Mouse (Mus musculus): ENCODE measurements around the gene Tmcc2. TPM values are rescaled to one million over a fixed set of nuclear protein-coding genes. Genes with fewer than 3 reads are reported as not detected.
A peak's percentile ranks its signal among the peaks of the same experiment; 100 is the strongest.

The Tmcc2 gene
- polyA plus RNA-seq, 1 experiment from 2014 or later, result 41.4 TPM

DNA sequence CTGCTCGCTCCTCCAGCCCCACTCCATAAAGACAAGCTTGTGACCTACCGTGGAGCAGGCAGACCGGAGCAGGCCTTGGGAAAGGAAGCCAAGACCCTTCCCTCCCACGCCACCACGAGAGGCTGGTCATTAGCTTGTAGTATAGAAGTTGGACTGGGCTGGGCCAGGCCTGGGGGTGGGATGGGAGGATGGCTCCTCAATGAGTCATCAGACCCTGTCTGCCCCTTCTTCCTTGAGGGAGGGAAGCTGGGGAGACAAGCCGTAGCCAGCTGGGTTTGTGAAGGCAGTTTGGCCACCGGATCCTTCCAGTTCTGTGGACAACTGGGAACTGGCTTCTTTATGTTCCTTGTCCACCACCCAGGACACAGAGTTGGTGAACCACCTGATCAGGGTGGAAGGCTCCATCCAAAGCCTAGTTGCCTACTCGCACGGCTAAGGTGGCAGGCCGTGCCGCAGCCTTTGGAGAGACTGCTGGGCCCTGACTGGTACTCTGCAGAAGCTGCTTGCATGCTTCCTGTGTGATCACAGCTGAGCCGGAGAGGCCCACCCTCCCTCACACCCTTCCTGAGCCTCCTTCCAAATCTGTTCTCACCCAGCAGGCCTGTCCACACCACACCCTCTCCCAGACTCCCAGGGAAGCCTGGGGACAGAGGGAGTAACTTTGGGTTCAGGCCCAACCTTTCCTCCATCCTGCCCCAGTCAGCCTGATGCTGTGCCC, 44.8 kb downstream of the Tmcc2 start:
- no peak overlapping the region for H3K9ac ChIP-seq
- WGBS, result 89% methylated on average over 12 of the region's 12 CpGs
- H3K9me3 ChIP-seq, result no peaks in the 10 kb centered on the region
- H3K36me3 ChIP-seq, result no peaks in the 10 kb centered on the region
- H3K27me3 ChIP-seq, result no peaks in the 10 kb centered on the region
- H3K4me3 ChIP-seq, result no peak overlapping the region
- ATAC-seq (ENCODE audit: low FRiP score, low read depth), result no peak
- H3K27ac ChIP-seq (replicated peaks), result no peak overlapping the region
- no peak overlapping the region for H3K4me2 ChIP-seq
- no peaks in the 10 kb centered on the region for H3K4me1 ChIP-seq (replicated peaks)

DNA sequence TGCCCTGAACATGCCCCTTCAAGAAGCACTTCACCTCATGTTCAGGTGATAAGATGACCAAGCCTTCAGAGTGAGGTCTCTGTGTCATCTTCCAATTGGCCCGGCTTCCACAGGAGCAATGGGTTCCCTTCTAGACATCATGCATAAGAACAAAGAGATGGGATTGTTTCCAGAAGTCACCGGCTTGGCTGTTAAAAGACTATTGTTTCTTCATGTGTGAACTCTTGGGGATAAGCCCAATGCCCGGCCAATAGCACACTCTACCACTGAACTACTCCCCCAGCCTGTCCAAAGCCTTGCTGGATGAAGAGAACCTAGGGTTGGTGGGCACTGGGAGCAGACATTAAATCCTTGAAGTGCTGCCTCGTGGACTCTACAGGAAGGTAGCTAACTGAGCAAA, 45.6 kb downstream of the Tmcc2 start:
- no peak for ATAC-seq (ENCODE audit: low FRiP score, low read depth)
- Histone ChIP-seq H3K27ac (replicated peaks) (no peak overlapping the region), H3K4me1 (replicated peaks) (no peaks in the 10 kb centered on the region), H3K36me3 (no peaks in the 10 kb centered on the region), H3K4me2 (no peak overlapping the region), H3K9ac (no peak overlapping the region), H3K9me3 (no peaks in the 10 kb centered on the region), H3K27me3 (no peaks in the 10 kb centered on the region), H3K4me3 (no peak overlapping the region)
- 75% methylated on average over 4 of the region's 4 CpGs for WGBS

DNA sequence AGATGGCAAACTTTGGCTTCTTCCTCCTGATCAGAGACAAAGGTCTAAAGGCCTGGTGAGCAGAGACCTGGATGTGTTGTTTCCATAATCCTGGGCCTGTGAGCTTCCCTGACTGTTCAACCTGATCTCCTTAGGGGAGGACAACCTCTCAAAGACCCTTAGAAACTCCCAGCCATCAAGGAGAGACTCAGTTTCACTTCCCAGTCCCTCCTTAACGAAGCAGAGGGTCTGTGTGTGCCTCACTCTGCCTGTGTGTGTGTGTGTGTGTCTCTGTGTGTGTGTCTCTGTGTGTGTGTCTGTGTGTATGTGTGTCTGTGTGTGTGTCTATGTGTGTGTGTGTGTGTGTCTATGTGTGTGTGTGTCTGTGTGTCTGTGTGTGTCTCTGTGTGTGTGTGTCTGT, 47.4 kb downstream of the Tmcc2 start:
- Histone ChIP-seq H3K4me3 (no peak overlapping the region), H3K4me2 (no peak overlapping the region), H3K36me3 (no peaks in the 10 kb centered on the region), H3K9ac (no peak overlapping the region), H3K27ac (replicated peaks) (no peak overlapping the region), H3K9me3 (no peaks in the 10 kb centered on the region), H3K4me1 (replicated peaks) (no peaks in the 10 kb centered on the region), H3K27me3 (no peaks in the 10 kb centered on the region)
- no peak for ATAC-seq (ENCODE audit: low FRiP score, low read depth)
- WGBS, result 86% methylated on average over 1 of the region's 1 CpGs

DNA sequence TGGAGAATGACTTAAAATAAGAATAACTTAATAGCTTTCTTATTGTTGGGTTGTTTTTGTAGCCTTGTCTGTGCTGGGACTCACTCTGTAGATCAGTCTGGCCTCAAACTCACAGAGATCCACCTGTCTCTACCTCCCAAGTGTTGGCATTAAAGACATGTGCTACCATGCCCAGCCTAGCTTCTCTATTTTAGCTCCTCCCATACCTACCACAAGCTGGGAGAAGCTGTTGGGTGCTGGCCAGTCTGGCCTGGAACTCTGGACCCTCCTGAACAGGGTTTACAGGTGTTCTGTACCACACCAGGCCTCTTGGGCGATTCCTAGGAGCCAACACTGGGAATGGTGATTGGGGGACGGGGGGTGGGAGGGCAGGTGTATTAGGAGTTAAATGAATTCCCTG, 47.9 kb downstream of the Tmcc2 start:
- Histone ChIP-seq H3K9ac (no peak overlapping the region), H3K4me1 (replicated peaks) (no peaks in the 10 kb centered on the region), H3K36me3 (no peaks in the 10 kb centered on the region), H3K4me2 (no peak overlapping the region), H3K9me3 (no peaks in the 10 kb centered on the region), H3K27ac (replicated peaks) (no peak overlapping the region), H3K4me3 (no peak overlapping the region), H3K27me3 (no peaks in the 10 kb centered on the region)
- 98% methylated on average over 2 of the region's 2 CpGs for WGBS
- ATAC-seq (ENCODE audit: low FRiP score, low read depth), result no peak

DNA sequence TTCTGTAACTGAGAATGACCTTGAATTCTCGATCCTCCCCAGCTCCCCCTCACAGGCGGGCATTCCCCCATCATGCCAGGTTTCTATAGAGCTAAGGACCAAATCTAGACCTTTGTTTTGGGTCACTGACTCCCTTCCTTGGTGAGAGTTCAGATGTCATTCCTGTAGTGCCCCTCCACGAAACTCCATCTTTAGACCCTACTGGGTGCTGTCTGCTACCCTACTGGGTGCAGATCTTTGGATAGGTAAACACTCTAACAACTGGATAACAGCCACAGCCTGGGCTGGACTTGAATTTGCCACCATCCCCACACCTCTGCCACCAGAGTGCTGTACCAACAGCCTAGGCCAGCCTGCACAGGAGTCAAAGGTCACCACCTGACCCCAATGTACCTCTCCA, 48.6 kb downstream of the Tmcc2 start:
- H3K27me3 ChIP-seq, result no peaks in the 10 kb centered on the region
- H3K27ac ChIP-seq (replicated peaks), result no peak overlapping the region
- no peak overlapping the region for H3K4me2 ChIP-seq
- 66% methylated on average over 3 of the region's 3 CpGs for WGBS
- ATAC-seq (ENCODE audit: low FRiP score, low read depth), result no peak
- no peak overlapping the region for H3K9ac ChIP-seq
- H3K9me3 ChIP-seq, result no peaks in the 10 kb centered on the region
- H3K36me3 ChIP-seq, result no peaks in the 10 kb centered on the region
- H3K4me3 ChIP-seq, result no peak overlapping the region
- H3K4me1 ChIP-seq (replicated peaks), result no peaks in the 10 kb centered on the region

DNA sequence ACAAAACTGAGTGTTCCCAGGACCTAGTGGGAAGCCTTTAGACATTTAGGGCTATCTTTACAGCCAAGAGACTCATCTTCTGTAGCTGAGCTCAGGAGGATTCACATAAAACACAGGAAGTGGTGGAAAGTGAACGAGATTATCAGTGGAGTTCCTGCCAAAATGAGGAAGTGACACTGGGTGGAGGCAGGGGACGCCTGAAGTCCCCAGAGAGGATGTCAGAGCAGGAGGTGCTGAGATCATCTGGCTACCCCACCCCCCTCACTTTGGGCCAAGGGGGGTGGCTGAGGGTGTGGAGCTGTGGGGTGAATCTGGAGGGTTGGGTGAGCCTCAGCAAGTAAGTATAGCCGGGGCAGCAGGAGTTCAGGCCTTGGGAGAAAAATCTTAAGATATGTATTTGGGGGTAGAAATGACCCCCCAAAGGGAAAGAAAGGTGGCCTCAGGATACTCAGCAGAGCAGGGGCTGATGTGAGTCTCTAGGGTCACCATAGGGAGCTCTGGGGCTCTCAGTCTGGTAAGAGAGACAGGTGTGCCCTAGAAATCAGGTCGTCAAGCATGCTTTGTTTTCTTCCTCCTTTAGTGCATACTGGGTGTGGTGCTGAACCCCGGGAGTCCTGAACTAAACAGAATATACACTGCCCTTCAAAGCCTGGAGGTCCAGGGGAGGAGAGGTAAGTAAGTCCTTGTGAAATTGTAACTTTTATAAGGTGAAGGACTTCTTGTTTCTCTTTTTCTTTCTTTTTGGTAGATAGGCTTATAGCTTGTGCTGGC, 49.2 kb downstream of the Tmcc2 start:
- no peaks in the 10 kb centered on the region for H3K36me3 ChIP-seq
- H3K4me3 ChIP-seq, result no peak overlapping the region
- H3K4me2 ChIP-seq, result no peak overlapping the region
- H3K9me3 ChIP-seq, result no peaks in the 10 kb centered on the region
- H3K27me3 ChIP-seq, result no peaks in the 10 kb centered on the region
- no peaks in the 10 kb centered on the region for H3K4me1 ChIP-seq (replicated peaks)
- ATAC-seq (ENCODE audit: low FRiP score, low read depth), result no peak
- H3K27ac ChIP-seq (replicated peaks), result no peak overlapping the region
- no peak overlapping the region for H3K9ac ChIP-seq
- WGBS, result 64% methylated on average over 5 of the region's 5 CpGs

DNA sequence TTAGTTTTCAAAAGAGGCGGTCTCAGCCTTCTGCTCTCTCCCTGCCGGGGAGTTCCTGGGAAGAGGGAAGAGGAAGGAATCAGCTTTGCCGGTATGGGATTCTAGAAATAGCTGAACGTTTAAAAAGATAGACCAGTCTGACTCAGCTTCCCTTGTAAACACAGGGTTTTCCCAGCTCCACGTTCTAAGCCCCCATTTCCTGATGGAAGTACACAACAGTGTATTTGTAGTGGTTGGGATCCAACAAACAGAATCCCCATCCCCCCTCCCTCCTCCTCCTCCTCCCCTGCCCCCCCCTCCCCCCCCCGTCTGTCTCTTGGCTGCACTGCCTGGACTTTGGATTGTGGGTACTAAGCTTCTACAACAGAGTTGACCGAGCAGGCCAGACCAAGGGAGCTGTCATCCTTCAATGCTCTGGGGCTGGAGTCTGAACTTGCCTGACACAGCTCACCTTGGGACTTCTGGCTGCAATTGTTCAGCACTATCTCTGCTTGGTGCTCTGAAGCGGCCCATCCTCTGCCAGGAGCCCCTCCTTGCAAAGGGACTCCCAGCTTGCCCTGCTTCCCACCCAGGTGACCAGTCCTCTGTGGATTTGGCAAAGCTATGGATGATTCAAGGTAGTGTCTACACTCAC, 52.9 kb downstream of the Tmcc2 start:
- Histone ChIP-seq H3K27me3 (no peaks in the 10 kb centered on the region), H3K9ac (no peak overlapping the region), H3K4me3 (no peak overlapping the region), H3K4me1 (replicated peaks) (peaks cover 26% of the 10 kb centered on the region), H3K4me2 (no peak overlapping the region), H3K36me3 (no peaks in the 10 kb centered on the region), H3K9me3 (no peaks in the 10 kb centered on the region), H3K27ac (replicated peaks) (no peak overlapping the region)
- 50% methylated on average over 8 of the region's 8 CpGs for WGBS
- ATAC-seq (ENCODE audit: low FRiP score, low read depth), result no peak

DNA sequence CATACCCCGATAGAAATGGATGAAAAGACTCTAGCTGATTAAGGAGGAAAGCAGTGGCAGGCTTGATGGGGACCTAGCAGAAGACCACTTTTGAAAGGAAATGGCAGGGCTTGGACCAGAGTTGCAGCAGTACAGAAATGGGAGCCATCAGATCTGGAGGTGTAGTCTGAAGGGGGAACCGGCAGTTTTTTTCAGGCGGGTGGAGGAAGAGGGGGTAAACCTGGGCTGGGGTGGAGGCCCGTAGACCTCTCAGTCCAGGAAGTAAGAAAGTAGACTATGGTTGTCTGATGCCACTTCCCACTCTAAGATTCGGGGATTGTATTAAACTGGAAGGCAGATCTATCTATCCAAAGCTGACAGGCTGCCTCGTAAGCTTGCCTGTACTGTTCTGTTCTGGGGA, 54.2 kb downstream of the Tmcc2 start:
- ATAC-seq (ENCODE audit: low FRiP score, low read depth), result no peak
- Histone ChIP-seq H3K9me3 (no peaks in the 10 kb centered on the region), H3K27ac (replicated peaks) (no peak overlapping the region), H3K27me3 (no peaks in the 10 kb centered on the region), H3K9ac (no peak overlapping the region), H3K4me2 (no peak overlapping the region), H3K4me3 (no peak overlapping the region), H3K4me1 (replicated peaks) (peaks cover 29% of the 10 kb centered on the region), H3K36me3 (no peaks in the 10 kb centered on the region)
- 72% methylated on average over 6 of the region's 6 CpGs for WGBS

DNA sequence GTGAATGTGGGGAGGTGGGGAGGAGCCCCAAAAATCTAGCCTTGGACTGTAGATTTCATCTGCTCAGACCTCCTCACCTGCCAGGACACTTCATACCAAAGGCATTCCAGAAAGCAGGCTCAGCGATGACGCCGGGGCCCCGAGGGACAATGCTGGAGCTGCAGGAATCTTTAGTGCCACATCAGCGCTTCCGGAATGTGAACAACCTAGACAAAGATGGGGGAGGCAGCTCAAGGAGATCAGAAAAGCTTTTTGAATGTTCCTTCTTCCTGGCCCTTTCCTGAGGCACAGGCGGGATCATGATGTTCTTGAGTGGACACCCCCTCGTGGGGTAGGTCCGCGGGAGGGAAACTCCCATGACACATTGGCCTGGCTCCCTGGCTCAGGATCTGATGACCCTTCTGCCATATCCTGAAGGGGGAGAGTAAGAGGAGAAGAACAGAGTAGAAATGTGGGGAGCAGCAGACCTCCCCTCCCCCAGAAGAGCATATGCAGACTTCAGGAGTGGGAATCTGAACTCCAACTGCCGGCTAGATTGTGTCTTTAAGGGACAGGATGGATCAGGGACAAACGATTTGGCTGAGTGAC, 55.6 kb downstream of the Tmcc2 start:
- H3K36me3 ChIP-seq, result no peaks in the 10 kb centered on the region
- H3K4me2 ChIP-seq, result no peak overlapping the region
- H3K27me3 ChIP-seq, result no peaks in the 10 kb centered on the region
- H3K9ac ChIP-seq, result no peak overlapping the region
- H3K4me1 ChIP-seq (replicated peaks), result peaks cover 29% of the 10 kb centered on the region
- H3K9me3 ChIP-seq, result no peaks in the 10 kb centered on the region
- no peak for ATAC-seq (ENCODE audit: low FRiP score, low read depth)
- 23% methylated on average over 12 of the region's 12 CpGs for WGBS
- H3K4me3 ChIP-seq, result no peak overlapping the region
- no peak overlapping the region for H3K27ac ChIP-seq (replicated peaks)

DNA sequence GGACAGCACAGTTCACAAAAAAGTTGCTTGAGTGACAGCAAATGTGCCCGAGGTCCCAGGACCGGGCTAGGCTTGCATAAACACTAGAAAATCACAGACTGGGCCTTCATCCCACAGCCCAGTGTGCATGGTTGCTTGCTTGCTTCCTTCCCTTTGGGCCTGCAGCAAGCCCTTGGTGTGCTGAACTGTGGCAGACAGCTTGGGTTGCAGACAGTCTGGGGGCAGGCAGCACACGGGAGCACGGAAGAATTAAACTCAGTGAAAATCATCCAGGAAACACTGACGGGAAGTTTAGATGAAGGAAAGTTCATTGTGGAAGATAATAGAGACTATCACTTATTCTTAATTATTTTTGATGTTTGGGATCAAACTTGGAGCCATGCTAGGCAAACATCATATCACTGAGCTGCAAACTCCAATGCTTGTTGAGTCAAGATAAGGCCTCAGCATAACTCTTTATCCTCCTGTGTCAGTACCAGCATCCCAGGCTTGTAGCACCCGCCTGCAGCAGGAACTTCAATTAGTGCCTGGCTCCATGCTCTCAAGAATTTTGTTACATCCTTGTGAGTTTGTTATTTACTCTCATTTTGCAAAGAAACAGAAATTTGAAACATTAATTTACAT, 56.8 kb downstream of the Tmcc2 start:
- H3K27ac ChIP-seq (replicated peaks), result peak overlapping the region; percentile 57
- peaks cover 29% of the 10 kb centered on the region for H3K4me1 ChIP-seq (replicated peaks)
- no peak overlapping the region for H3K4me2 ChIP-seq
- no peaks in the 10 kb centered on the region for H3K27me3 ChIP-seq
- no peak; the same call in 1 of the 2 replicates for ATAC-seq (ENCODE audit: low FRiP score, low read depth)
- H3K9me3 ChIP-seq, result no peaks in the 10 kb centered on the region
- H3K4me3 ChIP-seq, result no peak overlapping the region
- H3K36me3 ChIP-seq, result no peaks in the 10 kb centered on the region; the same call in 1 of the 2 replicates
- 11% methylated on average over 6 of the region's 6 CpGs for WGBS
- no peak overlapping the region for H3K9ac ChIP-seq

DNA sequence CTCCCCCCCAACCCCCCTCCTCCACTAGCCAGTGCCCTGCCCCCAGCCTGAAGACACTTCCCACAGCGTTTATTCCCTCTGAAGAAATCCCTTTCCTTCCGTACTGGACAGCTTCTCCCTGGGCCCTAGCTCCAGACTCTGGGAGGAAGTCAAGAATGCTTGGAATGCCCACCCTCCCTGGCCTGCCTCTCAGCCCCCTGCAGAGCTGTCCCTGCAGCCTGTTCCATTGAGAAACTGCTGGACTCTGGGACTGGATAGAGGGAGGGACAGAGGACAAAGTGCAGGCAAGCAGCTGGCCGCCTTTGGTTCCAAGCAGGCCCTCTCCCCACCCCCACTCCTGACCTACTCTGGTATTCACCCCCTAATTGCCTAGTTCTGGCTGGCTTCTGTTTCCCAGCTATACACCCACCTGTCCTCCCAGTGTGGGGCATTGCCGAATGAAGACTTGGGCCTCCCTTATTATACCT, 57.4 kb downstream of the Tmcc2 start:
- peaks cover 2% of the 10 kb centered on the region for H3K36me3 ChIP-seq
- no peak overlapping the region for H3K4me2 ChIP-seq
- H3K27ac ChIP-seq (replicated peaks), result peak overlapping the region; percentile 57
- ATAC-seq (ENCODE audit: low FRiP score, low read depth), result peak; percentile 70
- 0% methylated on average over 4 of the region's 4 CpGs for WGBS
- H3K4me3 ChIP-seq, result no peak overlapping the region
- H3K4me1 ChIP-seq (replicated peaks), result peaks cover 29% of the 10 kb centered on the region
- H3K9ac ChIP-seq, result no peak overlapping the region
- H3K9me3 ChIP-seq, result no peaks in the 10 kb centered on the region
- H3K27me3 ChIP-seq, result no peaks in the 10 kb centered on the region
